Mouse (Mus musculus) macrophage (primary cell): ENCODE data around the gene Tmem217. TPM values are rescaled to one million over a fixed set of nuclear protein-coding genes. Genes with fewer than 3 reads are reported as not detected.

ENCODE experiments used
- H3K27ac ChIP-seq: fragments of 350-480 bp; formaldehyde crosslinking; 2 replicates; pipeline ENCODE4 v1.9.0; 2021
- H3K36me3 ChIP-seq: fragments of 350-480 bp; formaldehyde crosslinking; 2 replicates; pipeline ENCODE4 v1.9.0; 2021; ENCODE audit errors: inconsistent target
- H3K4me3 ChIP-seq: fragments of 350-480 bp; formaldehyde crosslinking; 2 replicates; pipeline ENCODE4 v1.9.0; 2021; ENCODE audit errors: inconsistent target
- H3K79me2 ChIP-seq: fragments of 350-480 bp; formaldehyde crosslinking; 2 replicates; pipeline ENCODE4 v1.9.0; 2021; ENCODE audit errors: inconsistent target
- WGBS: methylation state at CpG from one replicate; pipeline ENCODE4 v1.1.7; 2026; ENCODE audit warnings: inconsistent platforms; ENCODE audit not compliant: missing documents; 5-methylcytosine and 5-hydroxymethylcytosine counted together
- polyA plus RNA-seq: library from polyadenylated mRNA; stranded (reverse); fragments of 250-400 nt; gene quantifications from 3 replicates; pipeline ENCODE4 v1.2.4, GENCODE M21; 2018; ENCODE audit warnings: inconsistent platforms

Tmem217 gene
- polyA plus RNA-seq, 1 experiment from 2014 or later: 0.67 TPM

DNA sequence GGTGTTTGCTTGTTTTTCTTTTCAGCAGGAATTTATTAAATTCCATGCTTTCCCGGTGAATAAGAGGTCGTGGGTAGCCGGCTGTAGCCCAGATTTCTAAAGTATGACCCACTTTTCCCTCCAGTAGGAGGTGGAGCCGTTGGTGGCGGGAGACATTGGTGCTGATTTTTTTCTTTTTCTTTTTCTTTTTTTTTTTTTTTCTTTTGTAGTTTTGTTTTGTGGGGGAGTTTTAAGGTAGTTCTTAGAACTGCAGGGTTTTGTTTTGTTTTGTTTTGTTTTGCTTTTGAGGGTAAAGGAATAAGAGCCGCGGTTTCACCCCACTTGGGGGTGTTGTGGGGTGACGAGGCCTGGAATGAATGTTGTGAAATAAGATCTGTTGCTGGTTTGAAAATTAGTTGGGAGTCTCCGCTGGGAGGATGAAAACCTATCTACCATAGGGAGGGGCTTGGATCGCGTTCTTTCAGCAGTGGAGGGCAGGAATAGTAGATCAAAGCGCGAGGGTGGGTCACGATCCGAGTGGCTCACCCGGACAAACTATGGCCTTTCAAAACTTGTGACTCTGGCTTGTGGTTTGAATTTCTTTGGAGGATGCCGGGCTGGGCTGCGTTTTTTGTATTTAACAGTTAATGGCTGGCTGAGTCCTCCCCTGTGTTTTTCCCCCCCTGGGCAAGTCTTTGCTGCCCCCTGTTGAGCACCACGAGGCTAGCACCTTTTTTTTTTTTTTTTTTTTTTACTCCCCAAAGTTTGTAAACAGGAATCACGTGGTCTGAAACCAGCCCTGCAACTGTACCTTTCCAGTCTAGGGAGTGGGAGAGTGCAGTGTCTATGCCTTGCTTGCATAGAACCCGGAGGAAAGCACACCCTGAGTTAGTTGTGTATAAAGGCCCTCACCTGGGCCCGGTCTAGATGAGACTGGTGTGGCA is 59.7 kb downstream of the Tmem217 start:
- Histone ChIP-seq H3K27ac (peak overlapping the region; percentile 86), H3K36me3 (peaks cover 13% of the 10 kb centered on the region; the same call in 1 of the 2 replicates), H3K79me2 (peaks cover 46% of the 10 kb centered on the region), H3K4me3 (peak overlapping the region; percentile 78)
- WGBS: 1% methylated on average over 22 of the region's 22 CpGs

DNA sequence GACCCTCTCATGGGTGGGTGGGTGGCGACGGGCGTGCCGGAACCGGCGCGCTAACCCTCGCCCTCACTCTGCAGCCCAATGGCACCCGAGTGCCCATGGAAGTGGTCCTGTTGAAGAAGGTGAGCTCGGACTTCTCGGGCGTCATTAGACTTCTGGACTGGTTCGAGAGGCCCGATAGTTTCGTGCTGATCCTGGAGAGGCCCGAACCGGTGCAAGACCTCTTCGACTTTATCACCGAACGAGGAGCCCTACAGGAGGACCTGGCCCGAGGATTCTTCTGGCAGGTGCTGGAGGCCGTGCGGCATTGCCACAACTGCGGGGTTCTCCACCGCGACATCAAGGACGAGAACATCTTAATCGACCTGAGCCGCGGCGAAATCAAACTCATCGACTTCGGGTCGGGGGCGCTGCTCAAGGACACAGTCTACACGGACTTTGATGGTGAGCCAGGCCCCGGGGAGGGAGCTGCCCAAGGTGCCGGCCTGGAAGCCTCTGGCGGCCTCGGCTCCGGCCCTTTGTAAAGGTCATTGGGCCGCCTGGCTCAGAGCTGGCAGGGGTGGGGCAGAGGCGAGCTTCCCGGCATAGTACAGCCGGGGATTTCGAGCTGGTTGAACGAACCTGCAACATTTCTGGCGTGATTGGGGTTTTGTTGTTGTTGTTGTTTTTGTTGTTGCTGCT is 60.5 kb downstream of the Tmem217 start:
- Histone ChIP-seq H3K79me2 (peaks cover 46% of the 10 kb centered on the region), H3K4me3 (peak overlapping the region; percentile 78), H3K27ac (peak overlapping the region; percentile 86), H3K36me3 (peaks cover 13% of the 10 kb centered on the region; the same call in 1 of the 2 replicates)
- WGBS: 1% methylated on average over 48 of the region's 48 CpGs

DNA sequence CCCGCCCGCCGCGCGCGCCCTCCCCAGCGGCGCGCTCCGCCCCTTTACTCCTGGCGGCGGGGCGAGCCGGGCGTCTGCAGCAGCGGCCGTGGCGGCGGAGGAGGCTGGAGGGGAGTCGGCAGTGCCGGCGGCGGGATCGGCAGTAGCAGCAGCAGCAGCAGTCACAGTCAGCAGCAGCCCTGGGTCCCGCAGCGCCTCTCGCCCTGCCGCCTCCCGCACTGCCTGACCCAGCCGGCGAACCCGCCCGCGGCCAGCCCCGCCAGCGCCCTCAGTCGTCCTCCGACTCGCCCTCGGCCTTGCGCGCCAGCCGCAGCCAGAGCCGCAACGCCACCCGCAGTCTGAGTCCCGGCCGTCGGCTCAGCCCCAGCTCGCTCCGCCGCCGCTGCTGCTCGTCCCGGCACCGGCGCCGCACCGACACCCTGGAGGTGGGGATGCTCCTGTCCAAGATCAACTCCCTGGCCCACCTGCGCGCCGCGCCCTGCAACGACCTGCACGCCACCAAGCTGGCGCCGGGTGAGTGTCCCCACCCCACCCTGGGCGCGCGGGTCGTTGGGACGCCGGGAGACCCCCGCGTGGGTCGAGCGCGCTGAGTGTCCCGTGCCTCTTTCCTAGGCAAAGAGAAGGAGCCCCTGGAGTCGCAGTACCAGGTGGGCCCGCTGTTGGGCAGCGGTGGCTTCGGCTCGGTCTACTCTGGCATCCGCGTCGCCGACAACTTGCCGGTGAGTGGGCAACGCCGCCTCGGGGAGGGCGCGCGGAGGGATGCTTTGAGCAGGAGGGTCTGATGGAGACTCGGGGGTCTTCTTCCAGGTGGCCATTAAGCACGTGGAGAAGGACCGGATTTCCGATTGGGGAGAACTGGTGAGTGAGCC is 61.2 kb downstream of the Tmem217 start, which contains the start of gene Pim1:
Gene Pim1, plus strand, starts transcription at position 41 of the 869 bp plus-strand sequence.
- H3K27ac ChIP-seq: peak within 1 kb of the TSS; percentile 97
- under 1% methylated on average over 67 of the region's 99 CpGs for WGBS
- H3K79me2 ChIP-seq: peaks cover 46% of the 10 kb centered on the region
- peak within 1 kb of the TSS; percentile 79 for H3K4me3 ChIP-seq
- H3K36me3 ChIP-seq: peaks cover 13% of the 10 kb centered on the region; the same call in 1 of the 2 replicates

GRCm38 (mm10) chr17:29489971-29490712 is 62.0 kb downstream of the Tmem217 start:
- H3K36me3 ChIP-seq: peaks cover 13% of the 10 kb centered on the region; the same call in 1 of the 2 replicates
- H3K79me2 ChIP-seq: peaks cover 46% of the 10 kb centered on the region
- peak overlapping the region; percentile 79 for H3K4me3 ChIP-seq
- 1% methylated on average over 44 of the region's 68 CpGs for WGBS
- peak overlapping the region; percentile 97 for H3K27ac ChIP-seq

DNA sequence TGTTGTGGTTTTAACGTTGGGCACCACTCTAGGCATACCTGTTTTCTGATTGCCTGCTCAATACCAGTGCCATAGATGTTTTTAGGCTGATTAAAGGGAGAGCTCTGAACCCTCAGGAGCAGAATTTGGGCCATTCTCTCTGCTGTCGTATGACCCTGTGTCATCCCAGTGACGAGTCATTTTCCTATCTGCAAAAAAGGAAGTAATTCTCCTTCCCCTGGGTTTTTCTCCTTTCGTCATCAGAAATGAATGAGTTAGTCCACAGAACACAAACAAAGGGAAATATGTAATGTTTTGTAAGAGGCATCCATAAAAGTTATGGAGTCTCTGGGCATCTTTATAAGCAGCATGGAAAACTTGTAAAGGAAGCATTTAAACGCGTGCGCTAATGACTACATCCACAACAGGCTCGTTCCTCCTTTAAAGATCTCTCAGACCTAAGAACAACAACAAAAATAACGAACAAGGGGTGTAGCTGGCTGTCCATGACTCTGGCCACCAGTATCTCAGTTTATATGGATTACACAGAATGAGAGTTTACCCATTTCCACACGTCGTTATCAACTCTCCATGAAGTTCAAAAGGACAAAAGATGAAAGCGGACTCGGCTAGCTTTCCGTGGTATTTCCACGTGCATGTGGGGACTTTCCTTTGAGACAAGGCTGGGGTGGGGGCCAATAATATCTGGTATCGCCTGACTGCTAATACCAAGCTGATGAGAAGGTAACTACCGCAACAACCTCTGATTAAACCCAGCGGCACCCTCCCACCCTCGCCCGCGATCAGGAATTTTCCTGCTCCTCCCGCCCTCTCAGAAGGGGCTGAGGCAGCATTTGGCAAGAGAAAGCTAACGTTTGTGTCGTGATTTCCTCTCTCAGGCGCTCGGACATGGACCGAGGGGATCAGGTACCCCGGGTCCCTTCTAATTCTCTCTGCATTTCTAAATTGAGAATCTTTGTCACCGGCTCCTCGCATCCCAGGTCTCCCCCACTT is 62.9 kb downstream of the Tmem217 start:
- peaks cover 38% of the 10 kb centered on the region for H3K79me2 ChIP-seq
- peak overlapping the region; percentile 79 for H3K4me3 ChIP-seq
- peak overlapping the region; percentile 97 for H3K27ac ChIP-seq
- H3K36me3 ChIP-seq: peaks cover 7% of the 10 kb centered on the region; the same call in 1 of the 2 replicates
- under 1% methylated on average over 30 of the region's 30 CpGs for WGBS

DNA sequence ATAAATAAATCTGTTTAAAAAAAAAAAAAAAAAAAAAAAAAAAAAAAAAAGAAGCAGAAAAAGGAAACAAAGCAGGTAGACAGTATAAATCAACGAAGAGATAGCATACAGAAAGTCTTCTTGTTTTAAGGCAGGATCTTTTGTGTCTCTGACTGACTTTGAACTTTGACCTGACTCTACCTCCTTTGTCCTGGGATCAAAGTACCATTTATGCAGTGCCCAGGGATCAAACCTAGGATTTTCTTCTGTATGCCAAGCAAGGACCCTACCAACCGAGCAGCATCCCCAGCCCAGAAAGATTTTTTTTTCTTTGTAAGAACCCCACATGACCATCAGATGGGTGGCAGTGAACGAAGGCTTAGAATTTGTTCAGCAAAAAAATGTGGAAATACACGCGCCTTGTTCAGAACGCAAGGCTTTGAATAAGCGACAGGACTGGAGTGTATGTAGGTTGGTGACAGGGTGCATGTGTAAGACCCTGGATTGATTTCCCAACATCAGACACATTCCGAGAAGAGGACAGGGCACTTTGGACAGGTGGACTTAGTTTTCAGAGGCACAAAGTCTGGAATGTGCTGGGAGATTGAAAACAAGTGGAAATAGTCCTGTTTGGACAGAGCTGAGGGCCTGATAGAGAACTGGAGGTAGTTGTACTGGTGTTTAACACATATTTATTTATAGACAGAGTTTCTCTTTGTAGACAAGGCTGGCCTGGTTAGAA is 63.8 kb downstream of the Tmem217 start:
- 85% methylated on average over 8 of the region's 8 CpGs for WGBS

GRCm38 (mm10) chr17:29485336-29486233 is 66.6 kb downstream of the Tmem217 start:
- Histone ChIP-seq H3K79me2 (peaks cover 6% of the 10 kb centered on the region; the same call in 1 of the 2 replicates), H3K36me3 (no peaks in the 10 kb centered on the region), H3K27ac (peak overlapping the region; percentile 78), H3K4me3 (no peak overlapping the region)
- WGBS: 85% methylated on average over 3 of the region's 3 CpGs

More for the DNA sequence above, 63.8 kb downstream of the Tmem217 start:
- Histone ChIP-seq H3K79me2 (peaks cover 30% of the 10 kb centered on the region), H3K4me3 (no peak overlapping the region), H3K36me3 (no peaks in the 10 kb centered on the region), H3K27ac (peak overlapping the region; percentile 97)

GRCm38 (mm10) chr17:29484431-29484830 is 67.8 kb downstream of the Tmem217 start:
- Histone ChIP-seq H3K36me3 (no peaks in the 10 kb centered on the region), H3K4me3 (no peak overlapping the region), H3K27ac (no peak overlapping the region), H3K79me2 (no peaks in the 10 kb centered on the region; the same call in 1 of the 2 replicates)
- 83% methylated on average over 2 of the region's 2 CpGs for WGBS

DNA sequence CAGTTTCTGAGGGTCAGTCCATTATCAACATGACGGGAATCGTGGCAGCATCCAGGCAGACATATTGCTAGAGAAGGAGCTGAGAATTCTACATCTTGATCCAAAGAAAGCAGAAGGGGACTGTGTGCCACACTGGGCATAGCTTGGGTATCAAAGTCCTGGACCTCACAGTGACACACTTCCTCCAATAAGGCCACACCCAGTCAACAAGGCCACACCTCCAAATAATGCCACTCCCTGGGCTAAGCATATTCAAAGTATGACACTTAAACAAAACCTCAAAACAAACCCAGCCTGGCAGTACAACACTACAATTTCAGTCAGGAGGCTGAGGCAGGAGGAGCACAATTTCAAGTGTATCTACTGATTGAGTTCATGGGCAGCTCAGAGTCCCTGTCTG is 68.9 kb downstream of the Tmem217 start:
- Histone ChIP-seq H3K36me3 (no peaks in the 10 kb centered on the region), H3K27ac (no peak overlapping the region), H3K4me3 (no peak overlapping the region), H3K79me2 (no peaks in the 10 kb centered on the region)
- 96% methylated on average over 2 of the region's 2 CpGs for WGBS

DNA sequence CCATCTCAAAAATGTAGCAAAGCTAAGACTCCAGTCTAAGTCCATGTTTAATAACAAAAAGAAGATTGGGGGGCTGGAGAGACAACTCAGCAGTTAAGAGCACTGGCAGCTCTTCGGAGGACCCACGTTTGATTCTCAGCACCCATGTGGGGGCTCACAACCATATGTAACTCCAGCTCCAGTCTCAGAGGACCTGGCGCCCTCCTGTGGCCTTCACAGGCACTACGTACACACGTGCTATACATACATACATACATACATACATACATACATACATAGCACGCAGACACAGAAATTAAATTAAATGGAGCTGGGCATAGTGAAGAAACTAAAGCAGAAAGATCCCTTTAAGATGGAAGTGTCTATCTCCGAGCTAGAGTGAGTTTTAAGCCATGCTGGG is 69.6 kb downstream of the Tmem217 start:
- WGBS: 97% methylated on average over 6 of the region's 7 CpGs
- Histone ChIP-seq H3K4me3 (no peak overlapping the region), H3K79me2 (no peaks in the 10 kb centered on the region), H3K27ac (no peak overlapping the region), H3K36me3 (no peaks in the 10 kb centered on the region)

- Histone ChIP-seq H3K79me2 (no peaks in the 10 kb centered on the region), H3K36me3 (no peaks in the 10 kb centered on the region), H3K4me3 (no peak overlapping the region), H3K27ac (no peak overlapping the region)
- 94% methylated on average over 2 of the region's 2 CpGs for WGBS
These were observed 71.9 kb downstream of the Tmem217 start for GRCm38 (mm10) chr17:29480256-29480655.
